Mouse (Mus musculus) kidney, adult 11 months (tissue): ENCODE measurements around the gene Bpifb1.
"Not testable (repeated sequence)": the region's sequence is repeated elsewhere in the genome, so short reads cannot be mapped to it uniquely, and the experiment has no call there.

Experiments used
- DNase-seq: peaks from one replicate; pipeline ENCODE4 v3.0.0; 2022

Bpifb1 gene

GRCm38 (mm10) chr2:154190546-154191258 is at the start of gene Bpifb1:
Bpifb1 (plus strand) TSS chr2:154190818.
- no peak for DNase-seq

DNA sequence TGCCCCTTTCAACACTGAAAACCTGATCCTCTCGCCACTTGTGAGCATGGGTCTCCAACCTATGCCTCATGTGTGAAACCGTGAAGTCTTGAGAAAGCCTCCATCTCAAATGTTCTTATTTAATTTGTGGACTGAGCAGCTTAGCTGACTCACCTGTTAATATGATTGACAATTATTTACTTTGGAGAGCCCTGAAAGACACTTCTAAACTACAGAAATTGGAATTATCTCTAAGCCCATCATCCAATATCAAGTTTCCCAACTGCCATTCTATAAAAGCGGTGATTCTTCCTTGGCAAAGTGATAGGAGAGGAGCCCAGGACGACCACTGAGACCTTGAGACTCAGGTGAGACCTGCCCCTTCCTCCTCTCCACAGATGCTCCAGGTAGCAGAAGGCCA is 48.0 kb upstream of the Bpifb1 start, which contains the start of gene Bpifa1:
Gene Bpifa1 (plus strand): TSS at position 301 of the 400 bp plus-strand sequence.
- DNase-seq, result no peak

DNA sequence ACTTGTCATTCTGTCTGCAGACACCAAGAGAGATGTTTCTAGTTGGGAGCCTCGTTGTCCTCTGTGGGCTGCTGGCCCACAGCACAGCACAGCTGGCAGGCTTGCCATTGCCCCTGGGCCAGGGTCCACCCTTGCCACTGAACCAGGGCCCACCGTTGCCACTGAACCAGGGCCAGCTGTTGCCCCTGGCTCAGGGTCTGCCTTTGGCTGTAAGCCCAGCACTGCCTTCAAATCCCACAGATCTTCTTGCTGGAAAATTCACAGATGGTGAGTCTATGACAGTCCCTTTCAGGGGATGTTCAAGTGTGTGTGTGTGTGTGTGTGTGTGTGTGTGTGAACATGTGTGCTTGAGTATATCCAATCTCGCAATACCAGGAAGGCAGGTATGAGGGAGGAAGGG is 46.9 kb upstream of the Bpifb1 start:
- no peak for DNase-seq

DNA sequence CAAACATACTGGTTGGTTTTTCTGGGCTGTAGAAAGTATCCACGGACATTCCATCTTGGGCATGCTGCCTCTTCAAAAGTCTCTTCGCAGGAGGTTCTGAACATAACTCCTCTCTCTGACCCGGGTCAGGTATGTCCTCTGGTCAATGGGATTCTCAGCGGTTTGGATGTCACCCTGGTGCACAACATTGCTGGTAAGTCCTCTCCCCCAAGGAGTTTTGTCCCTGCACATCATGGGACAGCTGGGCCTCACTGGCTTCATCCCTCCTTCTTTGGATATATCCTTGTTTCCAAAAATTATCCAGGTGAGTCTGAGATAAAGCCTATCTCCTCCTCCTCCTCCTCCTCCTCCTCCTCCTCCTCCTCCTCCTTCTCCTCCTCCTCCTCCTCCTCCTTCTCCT is 43.1 kb upstream of the Bpifb1 start:
- DNase-seq, result no peak

DNA sequence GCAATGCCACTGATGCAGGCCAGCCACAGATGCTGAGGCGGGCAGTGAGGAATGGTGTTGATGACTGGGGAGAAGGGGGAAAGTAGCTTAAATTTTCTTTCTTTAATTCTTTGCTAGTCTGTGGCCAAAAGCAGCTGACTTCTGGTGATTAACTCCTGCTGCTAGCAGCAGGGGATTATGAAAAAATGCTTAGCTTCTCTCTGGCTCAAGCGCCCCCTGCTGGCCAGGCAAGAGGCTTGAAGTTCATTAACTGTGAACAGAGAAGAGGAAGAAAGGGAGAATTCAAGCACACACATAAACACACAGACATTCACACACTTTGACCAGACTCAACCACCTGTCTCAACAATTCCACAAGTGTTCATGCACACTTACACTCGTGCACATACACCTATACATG is 32.2 kb upstream of the Bpifb1 start:
- DNase-seq, result no peak

DNA sequence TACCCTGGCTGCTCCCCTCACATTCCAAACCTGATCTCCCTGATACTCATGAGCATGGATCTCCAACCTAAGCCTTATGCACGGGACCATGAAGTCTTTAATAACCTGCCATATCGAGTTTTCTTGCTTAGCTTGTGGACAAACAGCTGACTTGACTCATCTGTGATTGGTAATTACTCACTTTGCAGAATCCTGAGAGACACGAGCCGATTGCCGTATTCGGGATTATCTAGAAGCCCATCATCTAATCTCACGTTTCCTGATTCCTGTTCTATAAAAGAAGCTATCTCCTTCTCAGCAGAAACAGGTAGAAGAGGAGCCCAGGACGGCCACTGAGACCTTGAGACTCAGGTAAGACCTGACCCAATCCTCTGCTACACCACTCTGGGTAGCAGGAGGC is 28.3 kb upstream of the Bpifb1 start, which contains the start of gene Bpifa5:
Gene Bpifa5 (plus strand): TSS at position 301 of the 400 bp plus-strand sequence.
- no peak for DNase-seq

GRCm38 (mm10) chr2:154163306-154163705 is 27.3 kb upstream of the Bpifb1 start:
- DNase-seq, result no peak

DNA sequence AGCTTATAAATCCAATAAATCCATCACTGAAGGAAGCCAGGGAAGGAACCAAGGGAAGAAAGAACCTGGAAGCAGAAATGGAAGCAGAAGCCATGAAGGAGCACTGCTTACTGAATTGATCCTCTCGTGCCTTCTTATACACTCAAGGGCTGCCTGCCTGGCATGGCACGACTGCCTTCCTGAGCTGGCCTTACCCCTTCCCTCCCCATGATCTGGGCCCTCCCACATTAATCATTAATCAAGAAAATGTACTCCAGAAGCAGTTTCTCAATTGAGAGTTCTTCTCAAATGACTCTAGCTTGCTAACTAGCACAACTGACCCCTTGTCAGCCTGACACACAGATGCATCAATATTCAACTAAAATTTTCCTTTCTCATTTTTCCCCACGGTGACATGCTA is 21.4 kb upstream of the Bpifb1 start:
- peak; percentile 62 for DNase-seq

GRCm38 (mm10) chr2:154171621-154172020 is 19.0 kb upstream of the Bpifb1 start:
- no peak for DNase-seq

DNA sequence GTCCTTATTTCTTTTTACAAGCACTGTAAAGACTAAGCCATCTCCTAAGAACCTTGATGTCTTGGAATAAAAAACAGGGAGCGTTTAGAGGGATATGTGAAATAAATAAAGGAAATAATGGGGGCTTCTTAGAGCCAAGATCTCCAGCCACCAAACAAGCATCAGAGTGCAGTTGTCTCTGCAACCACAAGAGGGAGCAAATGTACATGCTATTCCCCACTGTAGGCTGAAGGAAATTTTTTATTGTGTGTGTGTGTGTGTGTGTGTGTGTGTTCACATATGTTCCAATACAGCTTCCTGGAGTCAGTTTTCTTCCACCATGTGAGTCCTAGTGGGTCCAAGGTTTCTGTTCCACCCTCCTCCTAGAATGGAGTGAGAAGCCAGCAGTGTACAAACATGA is 17.3 kb upstream of the Bpifb1 start:
- DNase-seq, result no peak

GRCm38 (mm10) chr2:154181900-154182299 is 8.7 kb upstream of the Bpifb1 start:
- not testable (repeated sequence) for DNase-seq

DNA sequence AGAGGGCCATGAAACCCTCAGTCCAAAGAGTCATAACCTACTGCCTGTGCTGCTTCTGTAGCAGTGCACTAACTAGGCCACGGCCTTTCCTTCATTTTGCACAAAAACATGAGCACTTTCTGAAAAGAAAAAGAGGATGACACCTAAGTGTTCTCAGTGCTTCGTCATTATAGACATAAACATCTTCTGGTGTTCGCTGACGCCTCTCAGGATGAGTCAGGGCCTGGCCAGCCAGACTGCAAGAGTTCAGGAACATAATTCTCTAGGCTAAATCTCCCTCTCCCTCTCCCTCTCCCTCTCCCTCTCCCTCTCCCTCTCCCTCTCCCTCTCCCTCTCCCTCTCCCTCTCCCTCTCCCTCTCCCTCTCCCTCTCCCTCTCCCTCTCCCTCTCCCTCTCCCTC is 7.6 kb upstream of the Bpifb1 start:
- DNase-seq, result not testable (repeated sequence)

- DNase-seq, result no peak
Measured at GRCm38 (mm10) chr2:154185319-154185718, 5.3 kb upstream of the Bpifb1 start.

DNA sequence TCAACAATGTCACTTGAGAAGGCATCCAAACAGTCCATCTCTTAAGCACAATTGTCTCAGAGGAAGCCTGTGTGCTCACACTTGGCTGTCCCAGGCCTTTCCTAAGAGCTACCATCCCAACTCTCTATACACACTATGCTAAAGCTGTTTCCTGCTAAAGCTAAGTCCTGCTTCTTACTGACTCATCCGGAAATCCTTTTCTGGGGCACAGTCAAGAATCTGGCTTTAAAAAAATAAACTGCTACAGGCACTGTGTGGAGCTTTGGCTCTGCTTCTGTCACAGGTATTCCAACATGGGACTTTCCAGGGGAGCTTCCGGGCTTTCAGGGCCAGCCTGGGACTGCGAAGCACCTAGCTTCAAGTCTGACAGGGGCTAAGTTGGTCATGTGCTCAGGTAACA is 4.9 kb upstream of the Bpifb1 start:
- no peak for DNase-seq

GRCm38 (mm10) chr2:154187468-154187867 is 3.1 kb upstream of the Bpifb1 start:
- no peak for DNase-seq

DNA sequence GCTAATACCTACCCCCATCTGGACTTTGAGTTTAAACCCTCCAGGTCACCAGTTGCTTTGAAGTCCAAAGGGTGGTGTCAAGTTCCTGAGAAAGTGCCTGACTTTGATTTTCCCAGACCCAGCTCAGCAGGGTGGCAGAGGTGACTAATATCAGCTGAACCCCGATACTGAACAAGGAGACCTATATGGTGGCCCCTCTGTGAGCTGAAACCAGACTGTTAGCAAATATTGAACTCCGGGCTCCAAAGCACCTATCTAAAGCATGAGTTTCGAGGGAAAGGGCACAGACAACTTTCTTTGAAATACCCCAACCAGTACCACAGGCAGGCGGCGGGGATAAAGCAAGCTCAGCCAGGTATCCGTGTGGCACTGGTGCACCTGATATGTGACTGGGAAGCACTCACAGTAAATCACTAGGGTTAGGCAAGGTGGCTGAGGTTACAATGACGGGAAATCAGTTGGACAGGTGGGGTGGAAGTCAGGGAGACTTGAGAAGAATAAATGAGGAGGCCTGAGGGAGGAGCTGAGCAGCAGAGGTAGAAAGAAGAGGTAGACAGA is 662 bp upstream of the Bpifb1 start:
- no peak for DNase-seq

- DNase-seq, result no peak
Measured at GRCm38 (mm10) chr2:154192141-154192540, 1.5 kb downstream of the Bpifb1 start.

GRCm38 (mm10) chr2:154193071-154193470 is 2.5 kb downstream of the Bpifb1 start:
- no peak for DNase-seq

- DNase-seq, result no peak
Measured at GRCm38 (mm10) chr2:154193994-154194504, 3.4 kb downstream of the Bpifb1 start.

GRCm38 (mm10) chr2:154197036-154197435 is 6.4 kb downstream of the Bpifb1 start:
- no peak for DNase-seq

GRCm38 (mm10) chr2:154204630-154205029 is 14.0 kb downstream of the Bpifb1 start:
- DNase-seq, result no peak

GRCm38 (mm10) chr2:154206908-154207307 is 16.3 kb downstream of the Bpifb1 start:
- DNase-seq, result no peak

DNA sequence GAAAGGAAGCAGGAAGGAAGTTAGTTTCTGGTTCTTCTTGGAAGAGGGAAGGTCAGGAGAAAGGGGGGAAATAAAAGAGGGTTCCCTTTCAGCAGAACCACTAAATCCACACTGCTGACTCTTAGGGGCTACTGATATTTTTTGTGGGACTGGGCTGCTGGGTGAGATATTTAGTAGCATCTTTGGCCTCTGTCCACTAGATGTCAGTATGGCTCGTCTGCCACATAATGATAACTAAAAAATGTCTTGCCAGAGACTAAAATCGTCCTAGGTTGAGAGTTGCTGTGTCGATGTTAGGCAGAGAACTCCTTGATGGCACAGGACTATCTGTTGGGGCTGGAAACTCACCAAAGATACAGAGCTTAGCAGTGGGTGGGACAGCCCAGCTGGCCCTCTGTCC is 18.5 kb downstream of the Bpifb1 start:
- DNase-seq, result no peak

DNA sequence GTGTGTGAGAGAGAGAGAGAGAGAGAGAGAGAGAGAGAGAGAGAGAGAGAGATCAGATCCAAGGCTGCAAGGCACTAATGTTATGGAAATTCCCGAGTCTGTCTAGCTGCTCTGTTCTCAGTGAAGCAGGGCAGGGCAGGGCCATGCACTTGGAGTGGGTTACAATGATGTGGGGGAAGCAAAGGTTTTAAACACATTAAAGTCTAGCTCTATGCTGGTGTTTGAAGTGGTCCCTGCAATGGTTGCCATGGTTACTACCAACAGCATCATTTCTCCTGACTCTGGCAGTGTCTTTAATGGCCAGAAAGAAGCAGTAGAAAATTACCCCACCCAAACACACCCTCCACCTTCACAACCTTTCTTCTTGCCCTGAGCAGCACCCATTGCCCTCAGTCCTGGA is 20.5 kb downstream of the Bpifb1 start:
- DNase-seq, result no peak

- no peak for DNase-seq
Measured at GRCm38 (mm10) chr2:154211881-154212280, 21.3 kb downstream of the Bpifb1 start.
